Mouse (Mus musculus) CH12.LX (cell line): ENCODE data around the gene Ccdc151. TPM values are rescaled to one million over a fixed set of nuclear protein-coding genes. Genes with fewer than 3 reads are reported as not detected.
A peak's percentile ranks its signal among the peaks of the same experiment; 100 is the strongest.

Experiments
- DNase-seq: peaks from one replicate; pipeline ENCODE4 v3.0.0-alpha.2; 2013; ENCODE audit errors: extremely low read depth
- H3K27ac ChIP-seq: 2 replicates; pipeline ENCODE4 v1.5.1; 2012; ENCODE audit warnings: low read depth, mild to moderate bottlenecking, control low read depth, moderate library complexity; ENCODE audit not compliant: insufficient read depth
- H3K27me3 ChIP-seq: replicated peaks from 2 replicates; pipeline ENCODE3; 2012; ENCODE audit warnings: inconsistent platforms
- H3K36me3 ChIP-seq, 2 experiments: replicated peaks in 1 of 2; 2 replicates each; pipeline versions ENCODE3 to v1.6.1; 2012; ENCODE audit warnings: inconsistent platforms in 1 of 2, low read length in 1 of 2, mild to moderate bottlenecking in 1 of 2, mixed read lengths in 1 of 2, moderate library complexity in 1 of 2; ENCODE audit not compliant: control insufficient read depth in 1 of 2, insufficient read depth in 1 of 2
- H3K4me1 ChIP-seq, 2 experiments: 2 replicates each; pipeline ENCODE4 v1.6.1; 2012; ENCODE audit warnings: inconsistent platforms in 1 of 2, moderate library complexity in 1 of 2; ENCODE audit not compliant: insufficient read depth in 2 of 2, control insufficient read depth in 1 of 2
- H3K4me2 ChIP-seq: 2 replicates; pipeline ENCODE4 v1.6.1; 2012; ENCODE audit warnings: low read depth, mild to moderate bottlenecking, control low read depth; ENCODE audit not compliant: poor library complexity, insufficient read depth, severe bottlenecking
- H3K4me3 ChIP-seq, 3 experiments: fragments of 150-350 bp in 1 of 3; sonication (generic) in 1 of 3; replicated peaks in 1 of 3; 2 replicates each; pipeline versions ENCODE3 to v1.5.1; 2011 to 2012; ENCODE audit warnings: low read depth in 2 of 3, low read length in 2 of 3, mild to moderate bottlenecking in 2 of 3, moderate library complexity in 2 of 3, control low read depth in 1 of 3, improper control_type of control experiment in 1 of 3, inconsistent platforms in 1 of 3, mixed read lengths in 1 of 3; ENCODE audit not compliant: poor library complexity in 1 of 3
- H3K79me2 ChIP-seq: replicated peaks from 2 replicates; pipeline ENCODE4 v1.6.1; 2012; ENCODE audit warnings: mild to moderate bottlenecking, moderate library complexity; ENCODE audit not compliant: control insufficient read depth, poor library complexity, insufficient read depth, severe bottlenecking; ENCODE audit errors: extremely low read depth
- H3K9ac ChIP-seq: 2 replicates; pipeline ENCODE4 v1.6.1; 2012; ENCODE audit warnings: low read depth, mild to moderate bottlenecking, control low read depth, moderate library complexity; ENCODE audit not compliant: insufficient read depth
- H3K9me3 ChIP-seq: replicated peaks from 2 replicates; pipeline ENCODE3; 2012; ENCODE audit warnings: low read length, inconsistent platforms, mixed read lengths
- CTCF ChIP-seq, 2 experiments: IDR thresholded peaks in 1 of 2; conservative IDR thresholded peaks in 1 of 2; 2 replicates each; pipeline ENCODE4 v1.5.1; 2011 to 2012; ENCODE audit warnings: low read depth in 2 of 2, low read length in 2 of 2, improper control_type of control experiment in 1 of 2, inconsistent platforms in 1 of 2, mild to moderate bottlenecking in 1 of 2, moderate library complexity in 1 of 2
- JUN ChIP-seq: IDR thresholded peaks from 2 replicates; pipeline ENCODE4 v1.6.1; 2011; ENCODE audit warnings: low read depth, mild to moderate bottlenecking, low read length, improper control_type of control experiment, moderate library complexity; ENCODE audit not compliant: insufficient read depth
- KAT2A ChIP-seq: IDR thresholded peaks from 2 replicates; pipeline ENCODE4 v1.6.1; 2012; ENCODE audit warnings: low read length, improper control_type of control experiment, inconsistent platforms; ENCODE audit not compliant: insufficient replicate concordance
- MAFK ChIP-seq: IDR thresholded peaks from 2 replicates; pipeline ENCODE4 v1.6.1; 2011; ENCODE audit warnings: low read length, improper control_type of control experiment; ENCODE audit not compliant: insufficient replicate concordance
- MAZ ChIP-seq: IDR thresholded peaks from 2 replicates; pipeline ENCODE4 v1.6.1; 2012; ENCODE audit warnings: low read depth, mild to moderate bottlenecking, inconsistent platforms, low read length, improper control_type of control experiment, moderate library complexity
- MXI1 ChIP-seq: IDR thresholded peaks from 2 replicates; pipeline ENCODE4 v1.6.1; 2011; ENCODE audit warnings: mild to moderate bottlenecking, low read depth, low read length, improper control_type of control experiment
- NRF1 ChIP-seq: IDR thresholded peaks from 2 replicates; pipeline ENCODE4 v1.6.1; 2014; ENCODE audit warnings: low read depth, mild to moderate bottlenecking, inconsistent platforms, low read length, improper control_type of control experiment, moderate library complexity
- RAD21 ChIP-seq: IDR thresholded peaks from 2 replicates; pipeline ENCODE4 v1.6.1; 2011; ENCODE audit warnings: low read depth, mild to moderate bottlenecking, low read length, improper control_type of control experiment, moderate library complexity
- RCOR1 ChIP-seq: conservative IDR thresholded peaks from 2 replicates; pipeline ENCODE4 v1.6.1; 2012; ENCODE audit warnings: low read depth, mild to moderate bottlenecking, inconsistent platforms, low read length, improper control_type of control experiment
- SIN3A ChIP-seq: IDR thresholded peaks from 2 replicates; pipeline ENCODE4 v1.6.1; 2012; ENCODE audit warnings: low read length, improper control_type of control experiment, inconsistent platforms
- SMC3 ChIP-seq: IDR thresholded peaks from 2 replicates; pipeline ENCODE4 v1.6.1; 2011; ENCODE audit warnings: low read depth, low read length, improper control_type of control experiment
- TBP ChIP-seq: conservative IDR thresholded peaks from 2 replicates; pipeline ENCODE4 v1.6.1; 2011; ENCODE audit warnings: low read depth, low read length, improper control_type of control experiment
- ZNF384 ChIP-seq: IDR thresholded peaks from 2 replicates; pipeline ENCODE4 v1.6.1; 2012; ENCODE audit warnings: low read depth, low read length, improper control_type of control experiment, inconsistent platforms
- dilution Hi-C: fragments of 300-500 bp; cut with MboI; formaldehyde crosslinking; loops from 2 replicates; pipeline ENCODE4 v1.14.3; 2020; ENCODE audit warnings: low sequenced_read_pairs; ENCODE audit not compliant: extremely low pct_unique_long_range_greater_than_20kb, extremely low pct_ligation_motif_present
- in situ Hi-C: fragments of 300-500 bp; cut with MboI; formaldehyde crosslinking; loops from 3 replicates; pipeline ENCODE4 v1.14.3; 2019; ENCODE audit warnings: low sequenced_read_pairs, low pct_ligation_motif_present, low pct_unique_long_range_greater_than_20kb, mixed read lengths
- polyA plus RNA-seq: library from polyadenylated mRNA; unstranded; fragments of >175 nt; gene quantifications from 2 replicates; pipeline ENCODE4 v1.2.1, GENCODE M21; 2012; ENCODE audit warnings: low read depth; ENCODE audit not compliant: insufficient read length
- total RNA-seq, 2 experiments: library from RNA; depleted of rRNA; stranded (reverse); fragments of 300-350 nt in 1 of 2; fragments of >200 nt in 1 of 2; gene quantifications; 2 replicates each; pipeline ENCODE4 v1.2.3; 2012 to 2014

The Ccdc151 gene
- total and polyA plus RNA-seq, 3 experiments = 0.13 to 0.25 (median 0.16) TPM

- in situ Hi-C loops (no loop called here), dilution Hi-C loops (no loop called here)
- peaks cover 2 to 10% of the 10 kb centered on the region in 2 experiments; a peak in 3 of 4 replicates for H3K4me1 ChIP-seq
- H3K4me2 ChIP-seq = no peak overlapping the region
- peaks cover 3% of the 10 kb centered on the region in 2 experiments for H3K36me3 ChIP-seq
- no peak overlapping the region for H3K9ac ChIP-seq
- TF ChIP-seq RCOR1 = no peak
- TF ChIP-seq KAT2A = no peak
- TF ChIP-seq MXI1 = peak; percentile 53; the same call in 1 of the 2 replicates
- no peak overlapping the region for H3K4me3 ChIP-seq
- H3K9me3 ChIP-seq = peaks cover 3% of the 10 kb centered on the region
- 0 out of 2 replicates have a peak, but pooled peaks cover 3% of the 10 kb centered on the region for H3K79me2 ChIP-seq
- peaks cover 4% of the 10 kb centered on the region for H3K27me3 ChIP-seq
- DNase-seq = no peak
- no peak overlapping the region for H3K27ac ChIP-seq
Observed at GRCm38 (mm10) chr9:21953600-21953999, 48.8 kb downstream of the Ccdc151 start.

- H3K4me2 ChIP-seq = no peak overlapping the region
- peaks cover 7 to 10% of the 10 kb centered on the region in 2 experiments for H3K4me1 ChIP-seq
- no peak for DNase-seq
- H3K27ac ChIP-seq = no peak overlapping the region
- H3K79me2 ChIP-seq = 0 out of 2 replicates have a peak, but pooled peaks cover 3% of the 10 kb centered on the region
- dilution Hi-C loops = no loop called here
- H3K9me3 ChIP-seq = peaks cover 3% of the 10 kb centered on the region
- in situ Hi-C loops = no loop called here
- no peak overlapping the region for H3K4me3 ChIP-seq
- no peak for TF ChIP-seq TBP
- TF ChIP-seq RAD21 = peak; percentile 6
- peak in 1 of 2 experiments; percentile 43; a peak in 2 of 4 replicates for TF ChIP-seq CTCF (conservative IDR thresholded peaks at IDR 0.05 in 1 of 2, IDR thresholded peaks at IDR 0.05 in 1 of 2; ENCODE audit: low read depth in 2 of 2, low read length in 2 of 2)
- TF ChIP-seq NRF1 = no peak
- TF ChIP-seq SMC3 = peak; percentile 10; the same call in 1 of the 2 replicates
- no peak overlapping the region for H3K9ac ChIP-seq
- H3K27me3 ChIP-seq = peaks cover 19% of the 10 kb centered on the region
- no peaks in the 10 kb centered on the region for H3K36me3 ChIP-seq
Observed at GRCm38 (mm10) chr9:21951977-21952376, 50.5 kb downstream of the Ccdc151 start.

GRCm38 (mm10) chr9:21950322-21950721 lies 52.1 kb downstream of the Ccdc151 start:
- Histone ChIP-seq H3K4me3 (no peak overlapping the region), H3K36me3 (no peaks in the 10 kb centered on the region), H3K4me1 (peaks cover 5 to 7% of the 10 kb centered on the region in 2 experiments), H3K4me2 (no peak overlapping the region), H3K9me3 (peaks cover 3% of the 10 kb centered on the region), H3K27ac (no peak overlapping the region), H3K27me3 (peaks cover 29% of the 10 kb centered on the region), H3K79me2 (no peaks in the 10 kb centered on the region), H3K9ac (no peak overlapping the region)
- in situ Hi-C loops (no loop called here), dilution Hi-C loops (no loop called here)
- TF ChIP-seq MAZ = no peak
- no peak for TF ChIP-seq JUN
- no peak for TF ChIP-seq MAFK
- no peak for TF ChIP-seq ZNF384
- TF ChIP-seq SIN3A = peak; percentile 96
- DNase-seq = peak; percentile 42
